Mouse (Mus musculus) right cerebral cortex, postnatal 25 days (tissue): ENCODE measurements around the gene Bcas3.

ENCODE experiments used
- DNase-seq: peaks from one replicate; pipeline ENCODE4 v3.0.0; 2022

Gene Bcas3

GRCm38 (mm10) chr11:85835001-85835752 is 482.2 kb downstream of the Bcas3 start:
- DNase-seq = no peak

GRCm38 (mm10) chr11:85835753-85836522 is 483.0 kb downstream of the Bcas3 start:
- DNase-seq = no peak

GRCm38 (mm10) chr11:85836523-85837290 is 483.7 kb downstream of the Bcas3 start:
- DNase-seq = no peak

- no peak for DNase-seq
Observed at GRCm38 (mm10) chr11:85837291-85837647, 484.3 kb downstream of the Bcas3 start.

- peak; percentile 22 for DNase-seq
Observed at GRCm38 (mm10) chr11:85837648-85838423, 484.9 kb downstream of the Bcas3 start.

GRCm38 (mm10) chr11:85838424-85839257 is 485.7 kb downstream of the Bcas3 start:
- DNase-seq = no peak

GRCm38 (mm10) chr11:85839258-85840030 is 486.5 kb downstream of the Bcas3 start:
- DNase-seq = no peak

GRCm38 (mm10) chr11:85840031-85840802 is 487.2 kb downstream of the Bcas3 start:
- no peak for DNase-seq

- no peak for DNase-seq
Observed at GRCm38 (mm10) chr11:85840803-85841145, 487.8 kb downstream of the Bcas3 start.

- DNase-seq = no peak
Observed at GRCm38 (mm10) chr11:85841211-85841681, 488.3 kb downstream of the Bcas3 start.

- DNase-seq = peak; percentile 43
Observed at GRCm38 (mm10) chr11:85841980-85842379, 489.0 kb downstream of the Bcas3 start.

GRCm38 (mm10) chr11:85842596-85843346 is 489.8 kb downstream of the Bcas3 start:
- DNase-seq = no peak

GRCm38 (mm10) chr11:85843347-85843692 is 490.4 kb downstream of the Bcas3 start:
- DNase-seq = peak; percentile 20

- DNase-seq = peak; percentile 65
Observed at GRCm38 (mm10) chr11:85844144-85844965, 491.4 kb downstream of the Bcas3 start.

GRCm38 (mm10) chr11:85844971-85845370 is 492.0 kb downstream of the Bcas3 start:
- no peak for DNase-seq

GRCm38 (mm10) chr11:85845921-85846320 is 493.0 kb downstream of the Bcas3 start:
- no peak for DNase-seq

GRCm38 (mm10) chr11:85846509-85846908 is 493.5 kb downstream of the Bcas3 start:
- no peak for DNase-seq

- peak; percentile 43 for DNase-seq
Observed at GRCm38 (mm10) chr11:85849037-85849436, 496.1 kb downstream of the Bcas3 start.
